Mouse (Mus musculus): ENCODE results near the gene Pde4a. TPM values are rescaled to one million over a fixed set of nuclear protein-coding genes. Genes with fewer than 3 reads are reported as not detected.
A peak's percentile ranks its signal among the peaks of the same experiment; 100 is the strongest.
"Not testable (repeated sequence)": the region's sequence is repeated elsewhere in the genome, so short reads cannot be mapped to it uniquely, and the experiment has no call there.

Gene Pde4a
- polyA plus RNA-seq, 1 experiment: 0.05 TPM

GRCm38 (mm10) chr9:21220490-21221382, 55.2 kb downstream of the Pde4a start:
- Histone ChIP-seq H3K4me1 (ENCODE audit: control insufficient read depth) (peaks cover 38% of the 10 kb centered on the region), H3K9me3 (ENCODE audit: control insufficient read depth, low read length) (peaks cover 13% of the 10 kb centered on the region), H3K4me3 (replicated peaks) (peak overlapping the region; percentile 72), H3K36me3 (ENCODE audit: control insufficient read depth) (no peaks in the 10 kb centered on the region), H3K27me3 (ENCODE audit: control insufficient read depth) (peaks cover 4% of the 10 kb centered on the region)
- TF ChIP-seq TAL1 (IDR thresholded peaks at IDR 0.05; ENCODE audit: low read length): no peak

GRCm38 (mm10) chr9:21221383-21221929, 55.9 kb downstream of the Pde4a start:
- Histone ChIP-seq H3K36me3 (ENCODE audit: control insufficient read depth) (no peaks in the 10 kb centered on the region), H3K4me1 (ENCODE audit: control insufficient read depth) (peaks cover 41% of the 10 kb centered on the region), H3K27me3 (ENCODE audit: control insufficient read depth) (peaks cover 2% of the 10 kb centered on the region), H3K4me3 (replicated peaks) (peak overlapping the region; percentile 72), H3K9me3 (ENCODE audit: control insufficient read depth, low read length) (peaks cover 13% of the 10 kb centered on the region)
- TF ChIP-seq TAL1 (IDR thresholded peaks at IDR 0.05; ENCODE audit: low read length): no peak
- no peak for TF ChIP-seq GATA1 (IDR thresholded peaks at IDR 0.05; ENCODE audit: low read length)

GRCm38 (mm10) chr9:21223490-21223889, 58.0 kb downstream of the Pde4a start:
- H3K4me3 ChIP-seq (replicated peaks); H3K27me3 ChIP-seq (ENCODE audit: control insufficient read depth); H3K36me3 ChIP-seq (ENCODE audit: control insufficient read depth): not testable (repeated sequence)
- peaks cover 13% of the 10 kb centered on the region for H3K9me3 ChIP-seq (ENCODE audit: control insufficient read depth, low read length)
- peaks cover 54% of the 10 kb centered on the region for H3K4me1 ChIP-seq (ENCODE audit: control insufficient read depth)

DNA sequence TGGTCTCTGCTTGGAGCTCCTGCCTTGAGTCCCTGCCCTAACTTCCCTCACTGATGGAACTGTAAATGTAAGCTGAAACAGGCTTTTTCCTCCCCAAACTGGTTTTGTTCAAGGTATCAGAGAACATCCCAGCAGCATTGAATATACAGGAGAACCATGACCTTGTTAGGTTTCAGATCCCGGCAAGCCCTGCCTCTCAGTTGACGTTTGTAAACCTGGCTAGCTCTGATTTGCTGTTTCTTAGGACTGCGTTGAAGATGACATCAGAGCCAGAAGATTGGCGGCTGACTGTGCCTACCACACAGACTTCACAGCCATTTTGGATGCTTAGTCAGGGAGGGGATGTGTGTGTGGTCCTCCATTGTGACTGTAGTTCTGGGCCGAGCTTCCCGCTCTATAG, 58.4 kb downstream of the Pde4a start:
- H3K27me3 ChIP-seq (ENCODE audit: control insufficient read depth): no peaks in the 10 kb centered on the region
- H3K36me3 ChIP-seq (ENCODE audit: control insufficient read depth): peaks cover 3% of the 10 kb centered on the region
- H3K4me1 ChIP-seq (ENCODE audit: control insufficient read depth): peaks cover 54% of the 10 kb centered on the region
- TF ChIP-seq TAL1 (IDR thresholded peaks at IDR 0.05; ENCODE audit: low read length): no peak
- no peak for TF ChIP-seq GATA1 (IDR thresholded peaks at IDR 0.05; ENCODE audit: low read length)
- peaks cover 13% of the 10 kb centered on the region for H3K9me3 ChIP-seq (ENCODE audit: control insufficient read depth, low read length)
- H3K4me3 ChIP-seq (replicated peaks): no peak overlapping the region

GRCm38 (mm10) chr9:21224576-21225414, 59.3 kb downstream of the Pde4a start:
- Histone ChIP-seq H3K4me1 (ENCODE audit: control insufficient read depth) (peaks cover 54% of the 10 kb centered on the region), H3K27me3 (ENCODE audit: control insufficient read depth) (no peaks in the 10 kb centered on the region), H3K9me3 (ENCODE audit: control insufficient read depth, low read length) (peaks cover 13% of the 10 kb centered on the region), H3K4me3 (replicated peaks) (peak overlapping the region; percentile 57), H3K36me3 (ENCODE audit: control insufficient read depth) (peaks cover 12% of the 10 kb centered on the region)
- TF ChIP-seq TAL1 (IDR thresholded peaks at IDR 0.05; ENCODE audit: low read length) (no peak), GATA1 (IDR thresholded peaks at IDR 0.05; ENCODE audit: low read length) (no peak)

DNA sequence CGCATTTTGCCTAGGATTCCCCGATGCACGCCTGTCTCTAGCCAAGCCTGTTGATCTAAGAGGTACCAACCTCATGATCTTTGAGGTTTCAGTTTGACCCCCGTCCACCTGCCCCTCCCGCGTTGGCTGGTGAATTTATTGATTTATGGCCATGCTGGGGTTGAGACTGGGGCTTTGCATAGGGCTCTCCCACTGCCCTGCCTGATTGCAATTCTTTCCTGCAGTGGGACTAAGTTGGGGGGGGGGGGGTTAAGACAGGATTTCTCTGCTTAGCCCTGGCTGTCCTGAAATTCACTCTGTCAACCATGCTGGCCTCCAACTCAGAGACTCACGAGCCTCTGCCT, 59.9 kb downstream of the Pde4a start:
- H3K36me3 ChIP-seq (ENCODE audit: control insufficient read depth): peaks cover 18% of the 10 kb centered on the region
- TF ChIP-seq TAL1 (IDR thresholded peaks at IDR 0.05; ENCODE audit: low read length): no peak
- TF ChIP-seq GATA1 (IDR thresholded peaks at IDR 0.05; ENCODE audit: low read length): no peak
- H3K9me3 ChIP-seq (ENCODE audit: control insufficient read depth, low read length): peaks cover 11% of the 10 kb centered on the region
- no peaks in the 10 kb centered on the region for H3K27me3 ChIP-seq (ENCODE audit: control insufficient read depth)
- H3K4me1 ChIP-seq (ENCODE audit: control insufficient read depth): peaks cover 50% of the 10 kb centered on the region
- H3K4me3 ChIP-seq (replicated peaks): peak overlapping the region; percentile 57

- Histone ChIP-seq H3K36me3 (ENCODE audit: control insufficient read depth) (peaks cover 37% of the 10 kb centered on the region), H3K4me1 (ENCODE audit: control insufficient read depth) (peaks cover 39% of the 10 kb centered on the region), H3K9me3 (ENCODE audit: control insufficient read depth, low read length) (peaks cover 10% of the 10 kb centered on the region), H3K4me3 (replicated peaks) (peak overlapping the region; percentile 43), H3K27me3 (ENCODE audit: control insufficient read depth) (no peaks in the 10 kb centered on the region)
- no peak for TF ChIP-seq GATA1 (IDR thresholded peaks at IDR 0.05; ENCODE audit: low read length)
- no peak for TF ChIP-seq TAL1 (IDR thresholded peaks at IDR 0.05; ENCODE audit: low read length)
These were observed 61.8 kb downstream of the Pde4a start for GRCm38 (mm10) chr9:21227342-21227741.

- no peak for TF ChIP-seq GATA1 (IDR thresholded peaks at IDR 0.05; ENCODE audit: low read length)
- no peak for TF ChIP-seq TAL1 (IDR thresholded peaks at IDR 0.05; ENCODE audit: low read length)
- Histone ChIP-seq H3K36me3 (ENCODE audit: control insufficient read depth) (peaks cover 79% of the 10 kb centered on the region), H3K4me1 (ENCODE audit: control insufficient read depth) (peaks cover 38% of the 10 kb centered on the region), H3K27me3 (ENCODE audit: control insufficient read depth) (no peaks in the 10 kb centered on the region), H3K4me3 (replicated peaks) (no peak overlapping the region), H3K9me3 (ENCODE audit: control insufficient read depth, low read length) (no peaks in the 10 kb centered on the region)
These were observed 66.0 kb downstream of the Pde4a start for GRCm38 (mm10) chr9:21231551-21231950.

- Histone ChIP-seq H3K27me3 (ENCODE audit: control insufficient read depth) (no peaks in the 10 kb centered on the region), H3K36me3 (ENCODE audit: control insufficient read depth) (peaks cover 88% of the 10 kb centered on the region), H3K4me1 (ENCODE audit: control insufficient read depth) (peaks cover 40% of the 10 kb centered on the region), H3K9me3 (ENCODE audit: control insufficient read depth, low read length) (no peaks in the 10 kb centered on the region), H3K4me3 (replicated peaks) (no peak overlapping the region)
- TF ChIP-seq TAL1 (IDR thresholded peaks at IDR 0.05; ENCODE audit: low read length) (no peak), GATA1 (IDR thresholded peaks at IDR 0.05; ENCODE audit: low read length) (no peak)
These were observed 67.4 kb downstream of the Pde4a start for GRCm38 (mm10) chr9:21232867-21233266.
